In genomic region chr13:57555186-57555585, GRCm38 (mm10) we compare ENCODE assay signal across 17 mouse cellular contexts.
"Had no signal": no experiment of that assay in that cellular context is flagged by ENCODE, and none has a peak within 500 bp of the region (broad histone marks: within the 10 kb centered on the region; RNA-seq: fewer than 3 reads in every experiment).

No protein-coding gene starts in this region.

- H3K4me3 ChIP-seq: neural tube, embryonic 12.5 days; neural tube, embryonic 13.5 days; neural tube, embryonic 15.5 days; stomach, embryonic 15.5 days had no signal

- H3K4me2 ChIP-seq: neural tube, embryonic 12.5 days; neural tube, embryonic 13.5 days; neural tube, embryonic 15.5 days; stomach, embryonic 15.5 days had no signal

- H3K9me3 ChIP-seq: neural tube, embryonic 12.5 days; neural tube, embryonic 13.5 days; neural tube, embryonic 15.5 days; stomach, embryonic 15.5 days had no signal

- H3K4me1 ChIP-seq: neural tube, embryonic 12.5 days; neural tube, embryonic 13.5 days; neural tube, embryonic 15.5 days; stomach, embryonic 15.5 days had no signal

- H3K36me3 ChIP-seq: neural tube, embryonic 12.5 days; neural tube, embryonic 13.5 days; neural tube, embryonic 15.5 days; stomach, embryonic 15.5 days had no signal

- H3K27me3 ChIP-seq: neural tube, embryonic 12.5 days; neural tube, embryonic 13.5 days; neural tube, embryonic 15.5 days; stomach, embryonic 15.5 days had no signal

- DNase-seq: retina, postnatal 1 day; right cerebral cortex, adult 18-20 months; right cerebral cortex, postnatal 14 days; right cerebral cortex, postnatal 25 days; right cerebral cortex, postnatal 4 days; spleen, adult 18-20 months; thymus, adult 18-20 months; thymus, adult 2 months; thymus, postnatal 14 days; thymus, postnatal 25 days; thymus, postnatal 36 days; thymus, postnatal 4 days had no signal

- H3K9ac ChIP-seq: neural tube, embryonic 12.5 days; neural tube, embryonic 13.5 days; neural tube, embryonic 15.5 days; stomach, embryonic 15.5 days had no signal

- H3K27ac ChIP-seq: neural tube, embryonic 12.5 days; neural tube, embryonic 13.5 days; neural tube, embryonic 15.5 days; stomach, embryonic 15.5 days; stomach, postnatal 0 days had no signal
